Mouse (Mus musculus): ENCODE measurements at regions not wholly inside any gene's neighbourhood (a gene's known extent, or its start where the extent isn't known, plus 50 kb on each side); places are given as distances from the start of the nearest gene placed in this dataset.

DNA sequence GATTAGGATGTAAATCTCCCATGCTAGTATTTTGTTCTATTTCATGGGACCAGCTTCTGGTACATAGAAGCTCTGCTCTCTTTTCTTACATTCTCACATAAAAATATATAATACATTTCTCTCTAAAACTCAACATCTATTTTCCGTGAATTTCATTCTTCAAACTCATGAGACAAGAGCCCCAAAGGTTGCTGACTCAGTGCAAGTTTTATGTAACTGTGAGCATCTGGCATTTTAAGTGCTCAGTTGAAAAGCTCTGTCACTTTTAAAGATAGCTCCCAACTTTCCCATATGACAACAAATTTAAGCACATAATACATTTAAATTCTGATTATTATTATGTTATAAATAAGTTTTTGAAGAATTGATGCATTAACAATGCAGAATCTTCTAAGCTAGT is 268.5 kb downstream of the AW209491 start:
- no peaks in the 10 kb centered on the region for H3K9me3 ChIP-seq (ENCODE audit: control insufficient read depth, low read length)
- no peak overlapping the region for H3K27ac ChIP-seq (ENCODE audit: low read depth, low read length)
- H3K27me3 ChIP-seq (ENCODE audit: control insufficient read depth, insufficient read depth, low read length), result no peaks in the 10 kb centered on the region
- DNase-seq (ENCODE audit: low spot score) (no peak), ATAC-seq (ENCODE audit: low FRiP score) (no peak)
- no peak overlapping the region for H3K4me3 ChIP-seq (ENCODE audit: low read depth, low read length)
- H3K9ac ChIP-seq (ENCODE audit: low read depth, low read length), result no peak overlapping the region
- no peaks in the 10 kb centered on the region for H3K4me1 ChIP-seq (replicated peaks; ENCODE audit: control insufficient read depth, insufficient read depth, low read length)
- H3K4me2 ChIP-seq (replicated peaks; ENCODE audit: low read depth, low read length), result no peak overlapping the region
- no peaks in the 10 kb centered on the region for H3K36me3 ChIP-seq (ENCODE audit: control insufficient read depth, insufficient read depth, low read length)
- WGBS, result 75% methylated on average over 1 of the region's 1 CpGs

DNA sequence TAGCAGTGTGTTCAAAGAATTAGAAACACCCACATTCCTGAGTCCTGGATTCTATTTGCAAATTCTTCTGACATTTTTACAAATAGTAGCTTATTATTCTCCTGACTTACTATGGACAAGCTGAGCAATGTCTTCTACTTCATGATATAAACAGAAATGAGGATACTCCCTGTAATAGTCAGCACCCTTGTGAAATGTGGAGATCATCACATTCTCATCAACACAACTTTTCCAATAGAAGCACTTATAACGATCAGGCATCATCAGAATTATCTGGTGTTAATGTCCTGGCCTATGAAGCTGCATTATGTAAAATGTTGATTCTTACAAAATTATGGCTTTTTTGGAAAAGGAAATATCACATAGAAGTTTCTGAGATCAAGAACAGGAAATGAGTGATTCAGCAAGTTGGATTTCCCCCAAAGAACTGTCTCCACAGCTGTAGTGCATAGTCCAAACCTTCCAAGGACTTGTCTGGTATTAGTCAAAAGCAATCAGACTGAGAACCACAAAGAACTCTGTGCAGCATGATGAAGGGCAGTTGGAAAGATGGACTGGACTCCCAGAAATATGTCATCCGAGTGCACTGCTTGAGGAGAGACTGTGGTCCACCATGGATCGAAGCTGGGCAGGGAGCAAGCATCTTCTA is 300.3 kb downstream of the AW209491 start:
- WGBS, result 91% methylated on average over 3 of the region's 3 CpGs
- ATAC-seq (ENCODE audit: low FRiP score), result no peak
- no peaks in the 10 kb centered on the region for H3K4me1 ChIP-seq (replicated peaks; ENCODE audit: control insufficient read depth, insufficient read depth, low read length)

DNA sequence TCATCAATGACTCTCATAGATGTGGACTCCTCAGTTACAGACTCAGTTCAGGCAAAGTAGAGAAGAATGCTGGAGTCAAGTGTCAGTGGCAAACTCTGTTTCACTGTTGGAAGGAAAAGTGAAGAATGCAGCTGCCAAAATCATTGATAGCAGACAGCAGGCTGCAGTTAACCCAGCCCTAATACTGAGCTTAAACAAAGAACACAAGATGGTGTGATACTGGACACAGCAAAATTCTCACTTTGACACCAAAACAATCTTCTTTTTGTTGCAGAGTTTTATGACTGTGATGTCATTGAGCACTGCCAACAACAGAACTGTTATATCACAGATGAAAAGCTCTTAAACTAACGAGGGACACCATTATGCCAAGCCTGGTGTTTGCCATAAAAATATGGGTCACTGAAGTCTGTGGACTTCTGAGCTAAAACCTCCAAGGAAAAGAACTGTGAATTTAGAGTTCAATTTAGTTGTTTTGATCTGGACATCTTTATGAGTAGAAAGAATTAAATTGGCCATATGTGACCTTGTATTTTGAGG is 336.3 kb downstream of the AW209491 start:
- 69% methylated on average over 1 of the region's 1 CpGs for WGBS

More for the DNA sequence above, 300.3 kb downstream of the AW209491 start:
- no peaks in the 10 kb centered on the region for H3K27me3 ChIP-seq (ENCODE audit: control insufficient read depth, insufficient read depth, low read length)
- no peak for DNase-seq (ENCODE audit: low spot score)
- H3K27ac ChIP-seq (ENCODE audit: low read depth, low read length), result no peak overlapping the region
- no peaks in the 10 kb centered on the region for H3K9me3 ChIP-seq (ENCODE audit: control insufficient read depth, low read length)
- no peak overlapping the region for H3K4me3 ChIP-seq (ENCODE audit: low read depth, low read length)
- no peak overlapping the region for H3K9ac ChIP-seq (ENCODE audit: low read depth, low read length)
- no peak overlapping the region for H3K4me2 ChIP-seq (replicated peaks; ENCODE audit: low read depth, low read length)
- H3K36me3 ChIP-seq (ENCODE audit: control insufficient read depth, insufficient read depth, low read length), result no peaks in the 10 kb centered on the region

DNA sequence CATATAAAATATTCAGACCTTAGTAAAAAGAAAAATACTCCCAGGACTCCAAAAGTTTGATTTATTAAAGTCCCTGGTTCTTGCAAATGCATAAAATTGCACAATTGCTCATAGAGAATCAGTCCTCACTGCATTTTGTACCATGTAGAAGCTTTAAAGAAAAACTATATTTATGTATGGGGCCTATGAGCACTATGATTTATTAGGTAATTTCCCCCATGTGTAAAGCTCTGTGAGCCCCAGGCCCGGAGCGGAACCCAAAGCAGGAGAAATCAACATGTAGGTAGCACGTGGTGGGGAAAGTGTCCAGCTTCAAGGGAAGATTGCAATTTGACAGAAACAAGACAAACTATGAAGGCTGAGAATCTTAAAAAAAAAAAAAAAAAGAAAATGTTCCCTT is 372.7 kb downstream of the AW209491 start:
- H3K4me2 ChIP-seq (replicated peaks; ENCODE audit: low read depth, low read length), result no peak overlapping the region
- no peaks in the 10 kb centered on the region for H3K36me3 ChIP-seq (ENCODE audit: control insufficient read depth, insufficient read depth, low read length)
- DNase-seq (ENCODE audit: low spot score), result no peak
- ATAC-seq (ENCODE audit: low FRiP score), result no peak
- H3K4me1 ChIP-seq (replicated peaks; ENCODE audit: control insufficient read depth, insufficient read depth, low read length), result no peaks in the 10 kb centered on the region
- WGBS, result 80% methylated on average over 3 of the region's 3 CpGs
- no peaks in the 10 kb centered on the region for H3K9me3 ChIP-seq (ENCODE audit: control insufficient read depth, low read length)
- H3K27ac ChIP-seq (ENCODE audit: low read depth, low read length), result no peak overlapping the region
- no peak overlapping the region for H3K9ac ChIP-seq (ENCODE audit: low read depth, low read length)
- no peaks in the 10 kb centered on the region for H3K27me3 ChIP-seq (ENCODE audit: control insufficient read depth, insufficient read depth, low read length)
- no peak overlapping the region for H3K4me3 ChIP-seq (ENCODE audit: low read depth, low read length)

More for the DNA sequence above, 336.3 kb downstream of the AW209491 start:
- Histone ChIP-seq H3K4me1 (replicated peaks; ENCODE audit: control insufficient read depth, insufficient read depth, low read length) (no peaks in the 10 kb centered on the region), H3K9me3 (ENCODE audit: control insufficient read depth, low read length) (no peaks in the 10 kb centered on the region), H3K4me2 (replicated peaks; ENCODE audit: low read depth, low read length) (no peak overlapping the region), H3K9ac (ENCODE audit: low read depth, low read length) (no peak overlapping the region), H3K27ac (ENCODE audit: low read depth, low read length) (no peak overlapping the region), H3K36me3 (ENCODE audit: control insufficient read depth, insufficient read depth, low read length) (no peaks in the 10 kb centered on the region), H3K27me3 (ENCODE audit: control insufficient read depth, insufficient read depth, low read length) (no peaks in the 10 kb centered on the region), H3K4me3 (ENCODE audit: low read depth, low read length) (no peak overlapping the region)
- DNase-seq (ENCODE audit: low spot score) (no peak), ATAC-seq (ENCODE audit: low FRiP score) (no peak)

DNA sequence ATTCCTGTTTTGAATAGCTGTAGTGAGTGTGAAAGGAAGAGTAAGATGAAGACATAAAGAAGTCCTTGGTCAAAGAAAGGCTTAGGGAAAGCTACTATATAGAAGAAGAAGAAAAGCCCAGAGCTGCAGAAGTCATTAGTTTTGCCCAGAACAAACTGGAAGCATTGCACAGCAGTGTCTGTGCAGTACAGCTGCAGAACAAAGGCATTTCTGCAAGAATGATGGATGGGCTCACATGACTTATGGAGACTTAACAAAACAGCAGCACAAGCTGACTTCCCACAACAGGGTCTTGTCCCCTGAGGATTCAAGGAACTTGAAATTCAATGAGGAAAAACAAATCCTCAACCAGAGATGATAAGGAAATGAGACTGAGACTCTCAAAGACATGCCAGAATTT is 381.7 kb downstream of the AW209491 start:
- Histone ChIP-seq H3K4me2 (replicated peaks; ENCODE audit: low read depth, low read length) (no peak overlapping the region), H3K27ac (ENCODE audit: low read depth, low read length) (0 out of 2 replicates have a peak overlapping the region, but pooled peaks have one; percentile 13), H3K4me3 (ENCODE audit: low read depth, low read length) (no peak overlapping the region), H3K27me3 (ENCODE audit: control insufficient read depth, insufficient read depth, low read length) (no peaks in the 10 kb centered on the region), H3K36me3 (ENCODE audit: control insufficient read depth, insufficient read depth, low read length) (no peaks in the 10 kb centered on the region), H3K9ac (ENCODE audit: low read depth, low read length) (no peak overlapping the region), H3K4me1 (replicated peaks; ENCODE audit: control insufficient read depth, insufficient read depth, low read length) (no peaks in the 10 kb centered on the region), H3K9me3 (ENCODE audit: control insufficient read depth, low read length) (no peaks in the 10 kb centered on the region)
- ATAC-seq (ENCODE audit: low FRiP score) (peak; percentile 93), DNase-seq (ENCODE audit: low spot score) (peak; percentile 40)

DNA sequence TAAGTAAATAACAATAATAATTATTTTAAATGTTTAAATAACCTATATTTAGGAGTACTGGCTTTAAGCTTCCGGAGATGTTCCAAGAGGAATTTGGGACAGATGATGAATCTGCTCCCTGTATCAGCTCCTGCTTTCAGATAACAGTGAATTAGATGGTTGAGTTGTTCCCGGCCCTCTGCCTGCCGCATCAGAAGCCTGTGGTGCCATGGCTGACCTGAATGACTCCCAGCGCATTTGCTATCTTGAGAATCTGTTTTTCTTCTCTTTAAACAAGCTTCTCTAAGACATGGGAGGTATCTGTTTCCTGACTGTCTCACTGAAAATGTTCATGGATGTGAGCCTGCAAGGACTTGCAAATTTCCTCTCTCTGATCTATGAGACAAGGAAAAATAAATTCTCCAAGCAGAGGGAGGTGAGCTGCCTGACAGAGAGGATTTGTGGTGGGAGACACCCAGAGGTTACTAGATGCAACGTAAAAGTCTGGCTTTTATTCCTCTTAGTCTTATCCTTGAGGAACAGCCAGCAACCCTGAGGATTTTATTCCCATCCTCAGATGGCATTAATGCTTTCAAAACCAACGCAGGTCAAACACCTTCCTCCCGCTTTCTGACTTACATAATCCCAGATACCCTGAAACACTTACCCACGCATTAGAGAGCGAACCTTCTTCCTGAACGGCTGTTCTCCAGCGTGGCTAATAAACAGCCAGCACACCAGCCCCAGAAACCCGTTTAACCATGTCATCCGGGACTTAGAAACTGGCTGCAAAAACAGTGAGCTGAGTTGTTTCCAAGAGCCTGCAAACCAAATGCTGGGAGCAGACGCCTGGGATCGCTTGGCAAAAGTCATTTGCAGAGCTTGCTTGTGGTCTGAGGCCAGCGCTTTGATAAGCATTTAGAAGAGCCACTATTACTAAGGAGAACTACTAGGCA is 389.1 kb downstream of the AW209491 start:
- H3K27ac ChIP-seq (ENCODE audit: low read depth, low read length), result no peak overlapping the region
- WGBS, result 66% methylated on average over 16 of the region's 16 CpGs
- H3K36me3 ChIP-seq (ENCODE audit: control insufficient read depth, insufficient read depth, low read length), result no peaks in the 10 kb centered on the region
- H3K9ac ChIP-seq (ENCODE audit: low read depth, low read length), result no peak overlapping the region
- H3K4me2 ChIP-seq (replicated peaks; ENCODE audit: low read depth, low read length), result no peak overlapping the region
- no peaks in the 10 kb centered on the region for H3K4me1 ChIP-seq (replicated peaks; ENCODE audit: control insufficient read depth, insufficient read depth, low read length)
- H3K9me3 ChIP-seq (ENCODE audit: control insufficient read depth, low read length), result no peaks in the 10 kb centered on the region
- ATAC-seq (ENCODE audit: low FRiP score), result no peak
- DNase-seq (ENCODE audit: low spot score), result no peak
- H3K4me3 ChIP-seq (ENCODE audit: low read depth, low read length), result no peak overlapping the region
- H3K27me3 ChIP-seq (ENCODE audit: control insufficient read depth, insufficient read depth, low read length), result no peaks in the 10 kb centered on the region

DNA sequence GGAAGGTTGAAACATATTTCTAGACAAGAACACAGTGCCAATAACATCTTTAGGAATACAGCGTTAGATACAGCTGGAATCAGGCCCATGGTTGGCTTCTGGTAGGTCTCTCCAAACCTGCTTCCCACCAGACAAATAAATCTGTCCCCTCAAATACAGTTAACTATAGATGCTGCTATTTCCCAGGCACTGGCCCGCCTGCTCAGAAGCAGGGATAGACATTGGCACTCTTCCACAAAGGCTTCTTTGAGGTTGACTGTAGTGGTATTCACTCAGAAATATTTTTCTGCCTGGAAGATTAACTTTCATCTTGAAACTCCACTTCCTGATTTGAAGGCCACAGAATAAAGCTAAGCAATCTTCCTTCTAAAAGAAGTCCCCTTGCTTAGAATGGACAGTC is 396.6 kb downstream of the AW209491 start:
- Histone ChIP-seq H3K27me3 (ENCODE audit: control insufficient read depth, insufficient read depth, low read length) (no peaks in the 10 kb centered on the region), H3K9me3 (ENCODE audit: control insufficient read depth, low read length) (no peaks in the 10 kb centered on the region), H3K4me1 (replicated peaks; ENCODE audit: control insufficient read depth, insufficient read depth, low read length) (no peaks in the 10 kb centered on the region), H3K27ac (ENCODE audit: low read depth, low read length) (no peak overlapping the region), H3K4me2 (replicated peaks; ENCODE audit: low read depth, low read length) (no peak overlapping the region), H3K36me3 (ENCODE audit: control insufficient read depth, insufficient read depth, low read length) (no peaks in the 10 kb centered on the region), H3K9ac (ENCODE audit: low read depth, low read length) (no peak overlapping the region), H3K4me3 (ENCODE audit: low read depth, low read length) (no peak overlapping the region)
- ATAC-seq (ENCODE audit: low FRiP score), result no peak
- WGBS, result 87% methylated on average over 2 of the region's 2 CpGs
- no peak for DNase-seq (ENCODE audit: low spot score)

DNA sequence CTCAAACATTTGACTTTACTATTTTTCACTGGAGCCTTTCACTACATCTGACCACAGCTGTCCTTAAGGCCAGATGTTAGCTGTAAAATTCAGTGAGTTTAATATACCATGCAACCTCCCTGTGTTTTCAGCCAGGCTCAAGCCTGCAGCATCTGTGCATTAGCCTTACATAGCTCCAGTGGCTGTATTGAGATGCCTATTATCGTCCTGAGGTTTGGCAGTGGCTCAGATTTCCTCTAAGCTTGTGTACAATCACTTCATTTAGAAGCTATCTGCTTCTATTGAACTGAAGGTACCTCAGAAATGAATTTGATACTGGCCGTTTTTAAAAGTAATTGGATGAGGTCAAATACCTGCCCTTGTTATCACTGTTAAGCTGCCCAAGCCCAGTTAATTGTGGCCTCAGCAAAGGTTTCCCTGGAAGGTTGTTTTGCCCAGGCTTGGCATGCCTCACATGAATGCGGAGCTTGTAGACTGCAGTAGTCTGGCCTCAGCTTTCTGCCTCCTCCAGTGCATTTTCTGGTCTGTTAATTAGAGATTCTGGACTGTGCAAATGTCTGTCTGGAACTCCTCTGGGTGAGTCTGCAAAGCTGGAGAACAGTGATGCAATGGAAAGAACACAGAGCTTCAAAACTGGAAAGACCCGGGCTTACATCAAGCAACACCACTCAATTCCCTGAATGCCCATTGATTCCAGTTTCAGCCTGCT is 410.2 kb upstream of the Gli3 start:
- H3K27me3 ChIP-seq (ENCODE audit: control insufficient read depth, insufficient read depth, low read length), result no peaks in the 10 kb centered on the region
- H3K4me1 ChIP-seq (replicated peaks; ENCODE audit: control insufficient read depth, insufficient read depth, low read length), result no peaks in the 10 kb centered on the region
- ATAC-seq (ENCODE audit: low FRiP score) (no peak; the same call in 1 of the 2 replicates), DNase-seq (ENCODE audit: low spot score) (peak; percentile 1)
- H3K4me3 ChIP-seq (ENCODE audit: low read depth, low read length), result no peak overlapping the region
- H3K4me2 ChIP-seq (replicated peaks; ENCODE audit: low read depth, low read length), result no peak overlapping the region
- H3K36me3 ChIP-seq (ENCODE audit: control insufficient read depth, insufficient read depth, low read length), result no peaks in the 10 kb centered on the region
- H3K9me3 ChIP-seq (ENCODE audit: control insufficient read depth, low read length), result no peaks in the 10 kb centered on the region
- H3K27ac ChIP-seq (ENCODE audit: low read depth, low read length), result no peak overlapping the region
- H3K9ac ChIP-seq (ENCODE audit: low read depth, low read length), result no peak overlapping the region
- WGBS, result 65% methylated on average over 4 of the region's 4 CpGs

Measured in hindbrain, embryonic 11.5 days (tissue).